Mouse (Mus musculus): ENCODE measurements at regions not wholly inside any gene's neighbourhood (a gene's known extent, or its start where the extent isn't known, plus 50 kb on each side); places are given as distances from the start of the nearest gene placed in this dataset.

- WGBS, result 32% methylated on average over 5 of the region's 5 CpGs
- H3K27me3 ChIP-seq, result peaks cover 6% of the 10 kb centered on the region; the same call in 1 of the 2 replicates
- no peak overlapping the region for H3K27ac ChIP-seq
- no peak overlapping the region for H3K4me3 ChIP-seq
- H3K9me3 ChIP-seq (replicated peaks), result no peaks in the 10 kb centered on the region
- no peaks in the 10 kb centered on the region for H3K36me3 ChIP-seq (ENCODE audit: poor library complexity, severe bottlenecking)
- H3K9ac ChIP-seq, result no peak overlapping the region
- H3K4me1 ChIP-seq, result peaks cover 9% of the 10 kb centered on the region
- no peak overlapping the region for H3K4me2 ChIP-seq
- ATAC-seq, result peak; percentile 67
Observed at GRCm38 (mm10) chr10:119395048-119395447, 58.6 kb upstream of the Grip1 start.

- no peaks in the 10 kb centered on the region for H3K4me1 ChIP-seq
- H3K4me3 ChIP-seq, result no peak overlapping the region
- no peak overlapping the region for H3K9ac ChIP-seq
- WGBS, result 88% methylated on average over 3 of the region's 3 CpGs
- no peak for ATAC-seq
- H3K4me2 ChIP-seq, result no peak overlapping the region
- H3K9me3 ChIP-seq (replicated peaks), result no peaks in the 10 kb centered on the region
- H3K36me3 ChIP-seq (ENCODE audit: poor library complexity, severe bottlenecking), result no peaks in the 10 kb centered on the region
- H3K27me3 ChIP-seq, result peaks cover 3% of the 10 kb centered on the region; the same call in 1 of the 2 replicates
- H3K27ac ChIP-seq, result no peak overlapping the region
Observed at GRCm38 (mm10) chr10:119387924-119388323, 65.7 kb upstream of the Grip1 start.

- no peak for ATAC-seq
Observed at GRCm38 (mm10) chr10:119382257-119382656, 71.4 kb upstream of the Grip1 start.

GRCm38 (mm10) chr10:119368566-119368965 is 85.1 kb upstream of the Grip1 start:
- Histone ChIP-seq H3K27me3 (no peaks in the 10 kb centered on the region), H3K27ac (no peak overlapping the region), H3K36me3 (ENCODE audit: poor library complexity, severe bottlenecking) (no peaks in the 10 kb centered on the region), H3K9ac (no peak overlapping the region), H3K4me2 (no peak overlapping the region), H3K4me3 (no peak overlapping the region), H3K4me1 (no peaks in the 10 kb centered on the region), H3K9me3 (replicated peaks) (no peaks in the 10 kb centered on the region)
- no peak for ATAC-seq
- 75% methylated on average over 5 of the region's 5 CpGs for WGBS

More at GRCm38 (mm10) chr10:119382257-119382656, 71.4 kb upstream of the Grip1 start:
- Histone ChIP-seq H3K4me2 (no peak overlapping the region), H3K27ac (no peak overlapping the region), H3K9me3 (replicated peaks) (no peaks in the 10 kb centered on the region), H3K4me1 (no peaks in the 10 kb centered on the region), H3K27me3 (no peaks in the 10 kb centered on the region), H3K9ac (no peak overlapping the region), H3K4me3 (no peak overlapping the region), H3K36me3 (ENCODE audit: poor library complexity, severe bottlenecking) (no peaks in the 10 kb centered on the region)
- WGBS, result 88% methylated on average over 11 of the region's 11 CpGs

GRCm38 (mm10) chr10:119363616-119364015 is 90.0 kb upstream of the Grip1 start:
- no peaks in the 10 kb centered on the region for H3K4me1 ChIP-seq
- H3K27ac ChIP-seq, result no peak overlapping the region
- no peaks in the 10 kb centered on the region for H3K9me3 ChIP-seq (replicated peaks)
- ATAC-seq, result no peak
- no peak overlapping the region for H3K4me3 ChIP-seq
- H3K27me3 ChIP-seq, result no peaks in the 10 kb centered on the region
- H3K4me2 ChIP-seq, result no peak overlapping the region
- no peak overlapping the region for H3K9ac ChIP-seq
- WGBS, result 51% methylated on average over 3 of the region's 3 CpGs
- H3K36me3 ChIP-seq (ENCODE audit: poor library complexity, severe bottlenecking), result no peaks in the 10 kb centered on the region

GRCm38 (mm10) chr10:119358730-119359292 is 94.8 kb upstream of the Grip1 start:
- WGBS, result 75% methylated on average over 7 of the region's 7 CpGs

GRCm38 (mm10) chr10:119342317-119343114 is 102.7 kb upstream of the Cand1 start:
- Histone ChIP-seq H3K27me3 (no peaks in the 10 kb centered on the region), H3K4me1 (no peaks in the 10 kb centered on the region), H3K4me2 (no peak overlapping the region), H3K9ac (no peak overlapping the region), H3K27ac (no peak overlapping the region), H3K9me3 (replicated peaks) (no peaks in the 10 kb centered on the region), H3K36me3 (ENCODE audit: poor library complexity, severe bottlenecking) (no peaks in the 10 kb centered on the region), H3K4me3 (no peak overlapping the region)
- 90% methylated on average over 13 of the region's 13 CpGs for WGBS
- no peak for ATAC-seq

More at GRCm38 (mm10) chr10:119358730-119359292, 94.8 kb upstream of the Grip1 start:
- no peak overlapping the region for H3K9ac ChIP-seq
- no peak overlapping the region for H3K4me2 ChIP-seq
- H3K36me3 ChIP-seq (ENCODE audit: poor library complexity, severe bottlenecking), result no peaks in the 10 kb centered on the region
- H3K4me1 ChIP-seq, result no peaks in the 10 kb centered on the region
- no peak overlapping the region for H3K4me3 ChIP-seq
- no peaks in the 10 kb centered on the region for H3K9me3 ChIP-seq (replicated peaks)
- no peaks in the 10 kb centered on the region for H3K27me3 ChIP-seq
- no peak overlapping the region for H3K27ac ChIP-seq
- no peak for ATAC-seq

GRCm38 (mm10) chr10:119340323-119340722 is 100.5 kb upstream of the Cand1 start:
- 71% methylated on average over 8 of the region's 8 CpGs for WGBS
- ATAC-seq, result no peak
- no peaks in the 10 kb centered on the region for H3K36me3 ChIP-seq (ENCODE audit: poor library complexity, severe bottlenecking)
- H3K4me3 ChIP-seq, result no peak overlapping the region
- no peak overlapping the region for H3K27ac ChIP-seq
- H3K4me1 ChIP-seq, result no peaks in the 10 kb centered on the region
- H3K9me3 ChIP-seq (replicated peaks), result no peaks in the 10 kb centered on the region
- H3K27me3 ChIP-seq, result no peaks in the 10 kb centered on the region
- no peak overlapping the region for H3K4me2 ChIP-seq
- H3K9ac ChIP-seq, result no peak overlapping the region

GRCm38 (mm10) chr10:119326912-119327311 is 87.1 kb upstream of the Cand1 start:
- Histone ChIP-seq H3K9ac (no peak overlapping the region), H3K4me3 (no peak overlapping the region), H3K27me3 (no peaks in the 10 kb centered on the region), H3K9me3 (replicated peaks) (no peaks in the 10 kb centered on the region), H3K4me1 (no peaks in the 10 kb centered on the region), H3K27ac (no peak overlapping the region), H3K4me2 (no peak overlapping the region), H3K36me3 (ENCODE audit: poor library complexity, severe bottlenecking) (no peaks in the 10 kb centered on the region)
- WGBS, result 46% methylated on average over 6 of the region's 6 CpGs
- ATAC-seq, result no peak

GRCm38 (mm10) chr10:119319953-119320352 is 80.1 kb upstream of the Cand1 start:
- 95% methylated on average over 8 of the region's 8 CpGs for WGBS
- no peak for ATAC-seq
- Histone ChIP-seq H3K27me3 (no peaks in the 10 kb centered on the region), H3K36me3 (ENCODE audit: poor library complexity, severe bottlenecking) (no peaks in the 10 kb centered on the region), H3K9ac (no peak overlapping the region), H3K4me3 (no peak overlapping the region), H3K27ac (no peak overlapping the region), H3K9me3 (replicated peaks) (no peaks in the 10 kb centered on the region), H3K4me1 (no peaks in the 10 kb centered on the region), H3K4me2 (no peak overlapping the region)

- H3K27me3 ChIP-seq, result no peaks in the 10 kb centered on the region
- no peaks in the 10 kb centered on the region for H3K9me3 ChIP-seq (replicated peaks)
- no peaks in the 10 kb centered on the region for H3K36me3 ChIP-seq (ENCODE audit: poor library complexity, severe bottlenecking)
- H3K4me1 ChIP-seq, result no peaks in the 10 kb centered on the region
- no peak overlapping the region for H3K9ac ChIP-seq
- ATAC-seq, result no peak
- no peak overlapping the region for H3K4me3 ChIP-seq
- no peak overlapping the region for H3K4me2 ChIP-seq
- WGBS, result 84% methylated on average over 8 of the region's 8 CpGs
- H3K27ac ChIP-seq, result no peak overlapping the region
Observed at GRCm38 (mm10) chr10:119318416-119318815, 78.6 kb upstream of the Cand1 start.

GRCm38 (mm10) chr10:119311578-119311977 is 71.7 kb upstream of the Cand1 start:
- Histone ChIP-seq H3K4me3 (no peak overlapping the region), H3K9me3 (replicated peaks) (no peaks in the 10 kb centered on the region), H3K4me1 (no peaks in the 10 kb centered on the region), H3K27me3 (no peaks in the 10 kb centered on the region), H3K9ac (no peak overlapping the region), H3K36me3 (ENCODE audit: poor library complexity, severe bottlenecking) (no peaks in the 10 kb centered on the region), H3K27ac (no peak overlapping the region), H3K4me2 (no peak overlapping the region)
- 33% methylated on average over 1 of the region's 1 CpGs for WGBS
- no peak for ATAC-seq
